Mouse (Mus musculus) lung, postnatal 0 days (tissue): Measurements from ENCODE around the gene Tcf15.

Experiments used
- CTCF ChIP-seq: IDR thresholded peaks from 2 replicates; pipeline ENCODE4 v1.5.1; 2016; ENCODE audit warnings: antibody characterized with exemption, mild to moderate bottlenecking
- EP300 ChIP-seq: IDR thresholded peaks from 2 replicates; pipeline ENCODE4 v1.6.1; 2016; ENCODE audit warnings: antibody characterized with exemption, mild to moderate bottlenecking, control low read depth

GRCm38 (mm10) chr2:152141491-152141890, 1.9 kb upstream of the Tcf15 start:
- TF ChIP-seq CTCF (no peak), EP300 (no peak)
